Comparison of ENCODE assay signal across 21 mouse cellular contexts in genomic region chr15:3466608-3467007, GRCm38 (mm10).
"Had no signal": no experiment of that assay in that cellular context is flagged by ENCODE, and none has a peak within 500 bp of the region (broad histone marks: within the 10 kb centered on the region; RNA-seq: fewer than 3 reads in every experiment).

No protein-coding gene starts in this region.

- H3K9me3 ChIP-seq: heart, embryonic 10.5 days; heart, embryonic 12.5 days; hindbrain, embryonic 13.5 days; hindbrain, embryonic 15.5 days; limb, embryonic 13.5 days; limb, embryonic 15.5 days; liver, embryonic 12.5 days had no signal

- H3K27me3 ChIP-seq: heart, embryonic 12.5 days; hindbrain, embryonic 13.5 days; hindbrain, embryonic 15.5 days; limb, embryonic 13.5 days; limb, embryonic 15.5 days; liver, embryonic 12.5 days had no signal

- DNase-seq: gastrocnemius, postnatal 10 days; gastrocnemius, postnatal 25 days; heart, adult 18-20 months; heart, postnatal 10 days; heart, postnatal 36 days; kidney, adult 18-20 months; kidney, adult 8-10 months; kidney, postnatal 10 days; kidney, postnatal 36 days; layer of hippocampus, adult 9-11 months; layer of hippocampus, postnatal 36 days; left cerebral cortex, postnatal 4 days had no signal

- H3K4me1 ChIP-seq: hindbrain, embryonic 13.5 days; hindbrain, embryonic 15.5 days; limb, embryonic 15.5 days; liver, embryonic 12.5 days had no signal

- H3K9ac ChIP-seq: heart, embryonic 12.5 days; hindbrain, embryonic 13.5 days; hindbrain, embryonic 15.5 days; limb, embryonic 13.5 days; limb, embryonic 15.5 days; liver, embryonic 12.5 days; liver, embryonic 14.5 days had no signal

- H3K4me2 ChIP-seq: heart, embryonic 12.5 days; hindbrain, embryonic 13.5 days; hindbrain, embryonic 15.5 days; limb, embryonic 13.5 days; limb, embryonic 15.5 days; liver, embryonic 12.5 days had no signal

- ATAC-seq: hindbrain, postnatal 0 days; liver, embryonic 12.5 days had no signal

- H3K36me3 ChIP-seq: heart, embryonic 10.5 days; heart, embryonic 12.5 days; hindbrain, embryonic 13.5 days; hindbrain, embryonic 15.5 days; limb, embryonic 13.5 days; limb, embryonic 15.5 days; liver, embryonic 12.5 days had no signal

- H3K27ac ChIP-seq: heart, embryonic 10.5 days; hindbrain, embryonic 13.5 days; hindbrain, embryonic 15.5 days; hindbrain, postnatal 0 days; limb, embryonic 13.5 days; limb, embryonic 15.5 days; liver, embryonic 12.5 days; liver, embryonic 14.5 days had no signal

- H3K4me3 ChIP-seq: heart, embryonic 10.5 days; heart, embryonic 12.5 days; hindbrain, embryonic 13.5 days; hindbrain, embryonic 15.5 days; limb, embryonic 13.5 days; limb, embryonic 15.5 days; liver, embryonic 12.5 days had no signal
